Mouse (Mus musculus): ENCODE data around the gene Acss2.
"Not testable (repeated sequence)": the region's sequence is repeated elsewhere in the genome, so short reads cannot be mapped to it uniquely, and the experiment has no call there.

Acss2 gene

GRCm38 (mm10) chr2:155590876-155591275 is 73.1 kb downstream of the Acss2 start:
- no peak for DNase-seq

GRCm38 (mm10) chr2:155591676-155592075 is 73.9 kb downstream of the Acss2 start:
- DNase-seq = no peak

GRCm38 (mm10) chr2:155592137-155592853 is 74.5 kb downstream of the Acss2 start, which contains the start of gene Gss:
TSS of gene Gss (minus strand) at chr2:155592810.
- peak; percentile 100 for DNase-seq

- no peak for DNase-seq
Measured at GRCm38 (mm10) chr2:155592854-155593283, 75.1 kb downstream of the Acss2 start.

- DNase-seq = peak; percentile 20
Measured at GRCm38 (mm10) chr2:155595516-155595915, 77.8 kb downstream of the Acss2 start.

GRCm38 (mm10) chr2:155603707-155604106 is 86.0 kb downstream of the Acss2 start:
- no peak for DNase-seq

- no peak for DNase-seq
Measured at GRCm38 (mm10) chr2:155604560-155605235, 87.0 kb downstream of the Acss2 start.

GRCm38 (mm10) chr2:155605236-155605589 is 87.5 kb downstream of the Acss2 start:
- not testable (repeated sequence) for DNase-seq

GRCm38 (mm10) chr2:155606360-155606759 is 88.6 kb downstream of the Acss2 start:
- no peak for DNase-seq

- DNase-seq = no peak
Measured at GRCm38 (mm10) chr2:155610978-155611377, 93.2 kb downstream of the Acss2 start, which contains the start of gene Myh7b. TSS of gene Myh7b (plus strand) at chr2:155611212.

- DNase-seq = no peak
Measured at GRCm38 (mm10) chr2:155611834-155612550, 94.2 kb downstream of the Acss2 start.

GRCm38 (mm10) chr2:155613326-155613755 is 95.6 kb downstream of the Acss2 start:
- peak; percentile 75 for DNase-seq

GRCm38 (mm10) chr2:155613953-155614352 is 96.2 kb downstream of the Acss2 start:
- DNase-seq = no peak

- no peak for DNase-seq
Measured at GRCm38 (mm10) chr2:155616971-155617370, 99.2 kb downstream of the Acss2 start.

- DNase-seq = peak; percentile 95
Measured at GRCm38 (mm10) chr2:155619817-155620216, 102.1 kb downstream of the Acss2 start.

- DNase-seq = no peak
Measured at GRCm38 (mm10) chr2:155622606-155623005, 104.9 kb downstream of the Acss2 start.

GRCm38 (mm10) chr2:155623996-155624395 is 106.2 kb downstream of the Acss2 start:
- DNase-seq = no peak

GRCm38 (mm10) chr2:155624730-155625129 is 107.0 kb downstream of the Acss2 start:
- peak; percentile 18 for DNase-seq

- DNase-seq = no peak
Measured at GRCm38 (mm10) chr2:155626277-155626676, 108.5 kb downstream of the Acss2 start.

- peak; percentile 76 for DNase-seq
Measured at GRCm38 (mm10) chr2:155627030-155627738, 109.4 kb downstream of the Acss2 start.

- DNase-seq = no peak
Measured at GRCm38 (mm10) chr2:155628112-155628511, 110.4 kb downstream of the Acss2 start.

- DNase-seq = no peak
Measured at GRCm38 (mm10) chr2:155628519-155628918, 110.8 kb downstream of the Acss2 start.

GRCm38 (mm10) chr2:155629231-155629661 is 111.5 kb downstream of the Acss2 start:
- peak; percentile 22 for DNase-seq

Measured in lung, postnatal 14 days (tissue).